Mouse (Mus musculus): Measurements from ENCODE around the gene Zkscan17. TPM values are rescaled to one million over a fixed set of nuclear protein-coding genes. Genes with fewer than 3 reads are reported as not detected.
A peak's percentile ranks its signal among the peaks of the same experiment; 100 is the strongest.

Zkscan17 gene
- total and polyA plus RNA-seq, 2 experiments from 2014 or later: 10.1 to 20.6 TPM

DNA sequence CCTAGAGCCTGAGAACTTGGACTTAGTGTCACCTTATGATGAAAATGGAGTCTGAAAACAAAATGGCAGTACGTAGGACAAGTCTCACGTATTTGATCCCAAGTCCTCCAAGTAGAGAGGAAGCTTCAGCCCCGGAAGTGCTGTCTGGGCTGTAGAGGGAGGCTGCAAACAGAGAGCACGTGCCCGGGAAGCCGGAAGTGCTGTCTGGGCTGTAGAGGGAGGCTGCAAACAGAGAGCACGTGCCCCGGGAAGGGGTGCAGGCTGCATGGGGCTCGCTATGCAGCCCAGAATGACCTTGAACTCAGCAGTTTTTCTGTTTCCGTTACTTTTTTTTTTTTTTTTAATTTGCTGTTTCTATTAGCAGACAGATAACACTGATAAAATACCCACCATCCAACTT, 8.3 kb downstream of the Zkscan17 start:
- TF ChIP-seq EP300 (IDR thresholded peaks at IDR 0.05; ENCODE audit: low read depth): no peak
- no peak for TF ChIP-seq CTCF (IDR thresholded peaks at IDR 0.05; ENCODE audit: low read depth)
- Histone ChIP-seq H3K4me2 (ENCODE audit: low read depth, low read length) (no peak overlapping the region), H3K4me1 (ENCODE audit: control insufficient read depth, insufficient read depth) (no peaks in the 10 kb centered on the region), H3K27me3 (ENCODE audit: control insufficient read depth, insufficient read depth, low read length) (no peaks in the 10 kb centered on the region), H3K9ac (replicated peaks; ENCODE audit: low read depth, low read length) (no peak overlapping the region), H3K9me3 (replicated peaks; ENCODE audit: control insufficient read depth, low read length) (no peaks in the 10 kb centered on the region), H3K4me3 (ENCODE audit: low read depth, low read length) (no peak overlapping the region), H3K27ac (ENCODE audit: low read depth) (no peak overlapping the region), H3K36me3 (replicated peaks; ENCODE audit: control insufficient read depth, insufficient read depth, low read length) (no peaks in the 10 kb centered on the region)
- WGBS: 48% methylated on average over 10 of the region's 10 CpGs
- DNase-seq (ENCODE audit: low spot score) (no peak), ATAC-seq (ENCODE audit: insufficient read depth, low read depth) (peak; percentile 55; the same call in 1 of the 2 replicates)

DNA sequence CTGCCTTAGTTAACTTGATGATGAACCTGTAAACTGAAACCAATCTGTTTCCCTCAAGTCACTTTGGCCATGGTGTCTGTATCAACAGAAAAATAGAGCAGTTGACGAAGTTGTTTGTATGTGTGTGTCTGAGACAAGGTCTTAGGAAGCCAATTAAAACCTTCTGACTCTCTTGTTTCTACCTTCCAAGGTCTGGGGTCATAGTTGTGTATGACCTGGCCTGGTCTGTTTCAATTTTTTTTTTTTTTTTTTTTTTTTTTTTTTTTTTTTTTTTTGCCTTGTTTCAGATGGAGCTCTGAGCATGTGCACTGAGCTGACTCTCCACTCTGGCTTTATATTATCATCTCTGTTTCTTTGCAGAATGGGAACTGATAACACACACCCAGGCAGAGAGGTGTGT, 9.1 kb downstream of the Zkscan17 start:
- 94% methylated on average over 1 of the region's 1 CpGs for WGBS
- no peaks in the 10 kb centered on the region for H3K36me3 ChIP-seq (replicated peaks; ENCODE audit: control insufficient read depth, insufficient read depth, low read length)
- no peak overlapping the region for H3K4me2 ChIP-seq (ENCODE audit: low read depth, low read length)
- no peak for ATAC-seq (ENCODE audit: insufficient read depth, low read depth)
- no peaks in the 10 kb centered on the region for H3K9me3 ChIP-seq (replicated peaks; ENCODE audit: control insufficient read depth, low read length)
- H3K4me1 ChIP-seq (ENCODE audit: control insufficient read depth, insufficient read depth): no peaks in the 10 kb centered on the region
- no peaks in the 10 kb centered on the region for H3K27me3 ChIP-seq (ENCODE audit: control insufficient read depth, insufficient read depth, low read length)
- no peak overlapping the region for H3K4me3 ChIP-seq (ENCODE audit: low read depth, low read length)
- no peak for DNase-seq (ENCODE audit: low spot score)
- H3K27ac ChIP-seq (ENCODE audit: low read depth): no peak overlapping the region
- TF ChIP-seq EP300 (IDR thresholded peaks at IDR 0.05; ENCODE audit: low read depth): no peak
- no peak for TF ChIP-seq CTCF (IDR thresholded peaks at IDR 0.05; ENCODE audit: low read depth)
- no peak overlapping the region for H3K9ac ChIP-seq (replicated peaks; ENCODE audit: low read depth, low read length)

DNA sequence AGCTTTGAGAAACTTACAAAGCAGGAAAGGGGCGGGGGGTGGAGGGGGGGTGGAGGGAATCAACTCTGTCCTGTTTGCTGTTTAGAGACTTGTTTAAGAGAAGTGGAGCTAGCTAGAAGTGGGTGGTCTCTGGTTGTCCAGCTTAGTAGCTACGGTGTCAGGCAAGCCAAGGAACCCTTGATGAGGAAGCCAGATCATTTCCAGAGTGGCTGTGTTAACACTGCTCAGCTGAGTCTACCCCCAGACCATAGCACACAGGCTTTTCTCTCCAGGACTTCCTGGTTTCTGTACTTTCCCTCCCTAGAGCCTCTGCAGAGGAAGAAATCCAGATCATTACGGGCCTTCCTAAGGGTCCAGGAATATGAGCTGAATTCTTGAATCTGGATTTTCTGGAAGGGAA, 11.8 kb downstream of the Zkscan17 start:
- no peak for DNase-seq (ENCODE audit: low spot score)
- H3K27me3 ChIP-seq (ENCODE audit: control insufficient read depth, insufficient read depth, low read length): no peaks in the 10 kb centered on the region
- WGBS: 37% methylated on average over 3 of the region's 3 CpGs
- H3K9me3 ChIP-seq (replicated peaks; ENCODE audit: control insufficient read depth, low read length): no peaks in the 10 kb centered on the region
- TF ChIP-seq EP300 (IDR thresholded peaks at IDR 0.05; ENCODE audit: low read depth): no peak
- no peak for TF ChIP-seq CTCF (IDR thresholded peaks at IDR 0.05; ENCODE audit: low read depth)
- ATAC-seq (ENCODE audit: insufficient read depth, low read depth): no peak
- H3K4me1 ChIP-seq (ENCODE audit: control insufficient read depth, insufficient read depth): no peaks in the 10 kb centered on the region
- H3K4me2 ChIP-seq (ENCODE audit: low read depth, low read length): no peak overlapping the region
- no peak overlapping the region for H3K4me3 ChIP-seq (ENCODE audit: low read depth, low read length)
- H3K27ac ChIP-seq (ENCODE audit: low read depth): peak overlapping the region; percentile 55
- H3K36me3 ChIP-seq (replicated peaks; ENCODE audit: control insufficient read depth, insufficient read depth, low read length): no peaks in the 10 kb centered on the region; the same call in 1 of the 2 replicates
- no peak overlapping the region for H3K9ac ChIP-seq (replicated peaks; ENCODE audit: low read depth, low read length)

DNA sequence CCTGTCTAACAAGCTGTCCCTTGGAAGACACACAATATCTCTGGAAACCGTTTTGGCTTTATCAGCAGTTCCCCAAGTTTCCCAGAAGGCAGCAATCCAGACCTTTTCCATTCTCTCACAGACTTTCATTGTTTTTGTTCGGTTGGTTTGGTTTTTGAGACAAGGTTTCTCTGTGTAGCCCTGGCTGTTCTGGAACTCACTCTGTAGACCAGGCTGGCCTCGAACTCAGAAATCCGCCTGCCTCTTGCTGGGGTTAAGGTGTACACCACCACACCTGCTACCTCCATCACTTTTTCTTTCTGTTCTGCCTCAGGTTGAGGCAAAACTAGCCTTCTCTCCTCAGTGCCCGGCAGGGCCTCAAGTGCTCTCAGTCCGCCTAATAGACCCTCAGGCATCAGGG, 12.2 kb downstream of the Zkscan17 start:
- 52% methylated on average over 6 of the region's 6 CpGs for WGBS
- Histone ChIP-seq H3K4me3 (ENCODE audit: low read depth, low read length) (no peak overlapping the region), H3K36me3 (replicated peaks; ENCODE audit: control insufficient read depth, insufficient read depth, low read length) (no peaks in the 10 kb centered on the region; the same call in 1 of the 2 replicates), H3K4me1 (ENCODE audit: control insufficient read depth, insufficient read depth) (no peaks in the 10 kb centered on the region), H3K9ac (replicated peaks; ENCODE audit: low read depth, low read length) (no peak overlapping the region), H3K27me3 (ENCODE audit: control insufficient read depth, insufficient read depth, low read length) (no peaks in the 10 kb centered on the region), H3K27ac (ENCODE audit: low read depth) (peak overlapping the region; percentile 55), H3K4me2 (ENCODE audit: low read depth, low read length) (no peak overlapping the region), H3K9me3 (replicated peaks; ENCODE audit: control insufficient read depth, low read length) (no peaks in the 10 kb centered on the region)
- ATAC-seq (ENCODE audit: insufficient read depth, low read depth) (no peak), DNase-seq (ENCODE audit: low spot score) (peak; percentile 44)
- TF ChIP-seq CTCF (IDR thresholded peaks at IDR 0.05; ENCODE audit: low read depth) (no peak), EP300 (IDR thresholded peaks at IDR 0.05; ENCODE audit: low read depth) (no peak)

DNA sequence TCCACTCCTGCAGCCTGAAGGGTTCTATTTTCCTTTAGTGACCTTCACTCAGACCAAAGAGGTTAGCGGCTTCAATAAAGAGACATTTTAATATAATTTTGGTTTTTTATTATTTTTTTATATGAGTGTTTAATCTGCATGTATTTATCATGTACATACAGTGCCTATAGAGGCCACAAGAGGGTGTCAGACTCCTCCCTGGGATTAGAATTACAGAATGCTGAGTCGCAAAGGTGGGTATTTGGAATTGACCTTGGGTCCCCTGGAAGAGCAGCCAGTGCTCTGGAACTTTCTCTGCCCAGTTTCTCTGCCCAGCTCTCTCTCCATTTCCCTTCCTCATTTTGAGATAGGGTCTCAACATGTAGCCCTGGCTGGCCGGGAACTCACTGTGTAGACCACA, 13.0 kb downstream of the Zkscan17 start:
- no peaks in the 10 kb centered on the region; the same call in 1 of the 2 replicates for H3K36me3 ChIP-seq (replicated peaks; ENCODE audit: control insufficient read depth, insufficient read depth, low read length)
- H3K9me3 ChIP-seq (replicated peaks; ENCODE audit: control insufficient read depth, low read length): no peaks in the 10 kb centered on the region
- 73% methylated on average over 3 of the region's 3 CpGs for WGBS
- no peak overlapping the region for H3K9ac ChIP-seq (replicated peaks; ENCODE audit: low read depth, low read length)
- no peak overlapping the region for H3K27ac ChIP-seq (ENCODE audit: low read depth)
- no peaks in the 10 kb centered on the region for H3K4me1 ChIP-seq (ENCODE audit: control insufficient read depth, insufficient read depth)
- no peak for DNase-seq (ENCODE audit: low spot score)
- TF ChIP-seq CTCF (IDR thresholded peaks at IDR 0.05; ENCODE audit: low read depth) (peak; percentile 20; the same call in 1 of the 2 replicates), EP300 (IDR thresholded peaks at IDR 0.05; ENCODE audit: low read depth) (no peak)
- no peak for ATAC-seq (ENCODE audit: insufficient read depth, low read depth)
- H3K4me2 ChIP-seq (ENCODE audit: low read depth, low read length): no peak overlapping the region
- H3K4me3 ChIP-seq (ENCODE audit: low read depth, low read length): no peak overlapping the region
- H3K27me3 ChIP-seq (ENCODE audit: control insufficient read depth, insufficient read depth, low read length): no peaks in the 10 kb centered on the region

DNA sequence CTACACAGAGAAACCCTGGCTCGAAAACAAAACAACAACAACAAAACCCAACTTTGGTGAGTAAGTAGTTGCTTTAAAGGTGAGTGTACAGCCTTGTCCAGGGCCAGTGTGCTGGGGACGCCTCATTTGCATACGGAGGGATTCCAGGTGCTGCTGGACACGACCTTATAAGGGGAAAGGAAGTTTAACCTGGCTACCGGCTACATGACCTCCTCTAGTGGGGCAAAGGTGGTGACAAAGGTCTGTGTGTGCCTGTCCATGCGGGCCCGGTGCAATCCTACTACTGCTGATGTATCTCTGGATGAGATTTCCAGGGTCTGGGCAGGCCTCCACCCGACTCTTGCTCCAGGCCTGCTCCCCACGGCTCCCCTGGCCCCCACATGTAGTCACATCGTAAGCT, 13.8 kb downstream of the Zkscan17 start:
- TF ChIP-seq CTCF (IDR thresholded peaks at IDR 0.05; ENCODE audit: low read depth) (no peak), EP300 (IDR thresholded peaks at IDR 0.05; ENCODE audit: low read depth) (no peak)
- Histone ChIP-seq H3K4me3 (ENCODE audit: low read depth, low read length) (no peak overlapping the region), H3K9ac (replicated peaks; ENCODE audit: low read depth, low read length) (no peak overlapping the region), H3K4me1 (ENCODE audit: control insufficient read depth, insufficient read depth) (no peaks in the 10 kb centered on the region), H3K9me3 (replicated peaks; ENCODE audit: control insufficient read depth, low read length) (no peaks in the 10 kb centered on the region), H3K36me3 (replicated peaks; ENCODE audit: control insufficient read depth, insufficient read depth, low read length) (no peaks in the 10 kb centered on the region; the same call in 1 of the 2 replicates), H3K4me2 (ENCODE audit: low read depth, low read length) (no peak overlapping the region), H3K27ac (ENCODE audit: low read depth) (no peak overlapping the region), H3K27me3 (ENCODE audit: control insufficient read depth, insufficient read depth, low read length) (no peaks in the 10 kb centered on the region)
- DNase-seq (ENCODE audit: low spot score) (no peak), ATAC-seq (ENCODE audit: insufficient read depth, low read depth) (no peak)
- 92% methylated on average over 10 of the region's 10 CpGs for WGBS
